Comparison of ENCODE assay signal across 9 mouse cellular contexts in genomic region chr3:41182900-41183595, GRCm38 (mm10).
DNase-seq lines count a peak whose midpoint lies in the region; ATAC-seq and TF ChIP-seq lines count a peak whose summit lies in the region.
"Had no signal": no experiment of that assay in that cellular context is flagged by ENCODE, and none has a peak within 500 bp of the region (broad histone marks: within the 10 kb centered on the region; RNA-seq: fewer than 3 reads in every experiment).

No protein-coding gene starts in this region.

- no peaks in the 10 kb centered on the region for H3K27me3 ChIP-seq in lung, embryonic 14.5 days (ENCODE audit: insufficient read depth, low read length)
- no peaks in the 10 kb centered on the region for H3K27me3 ChIP-seq in forebrain, embryonic 15.5 days
- no peaks in the 10 kb centered on the region for H3K27me3 ChIP-seq in neural tube, embryonic 11.5 days (ENCODE audit: control insufficient read depth, insufficient read depth, low read length)

- intact Hi-C loops in gastrocnemius, postnatal 36 days (cut with DNase I): loop anchor here (5.0 to 10.0 kb wide), 2 partner anchors 382 to 409 kb away; no protein-coding TSS in a partner anchor

- peak; percentile 5 for DNase-seq in gastrocnemius, adult 18-20 months (ENCODE audit: low spot score)
- no peak for DNase-seq in gastrocnemius, postnatal 36 days
- no peak for DNase-seq in lung, embryonic 14.5 days
- DNase-seq in lung, postnatal 14 days: no peak
- no peak for DNase-seq in neural tube, embryonic 11.5 days (ENCODE audit: low spot score)
- DNase-seq in thymus, postnatal 14 days: no peak
- no peak for DNase-seq in layer of hippocampus, postnatal 36 days

- no peak for TF ChIP-seq CTCF in lung, embryonic 14.5 days (IDR thresholded peaks at IDR 0.05; ENCODE audit: low read depth)

- ATAC-seq in lung, embryonic 14.5 days (ENCODE audit: insufficient read depth): 0 out of 2 replicates have a peak, but pooled peaks have one; percentile 5
- ATAC-seq in forebrain, embryonic 15.5 days (replicated peaks): peak; percentile 15
- ATAC-seq in neural tube, embryonic 11.5 days (ENCODE audit: insufficient read depth, low FRiP score, low TSS enrichment): peak; percentile 21; the same call in 1 of the 2 replicates

- H3K4me2 ChIP-seq in lung, embryonic 14.5 days: no peak overlapping the region
- H3K4me2 ChIP-seq in forebrain, embryonic 15.5 days (replicated peaks): no peak overlapping the region
- H3K4me2 ChIP-seq in neural tube, embryonic 11.5 days (ENCODE audit: low read depth): no peak overlapping the region

- H3K9ac ChIP-seq in lung, embryonic 14.5 days: no peak overlapping the region
- H3K9ac ChIP-seq in forebrain, embryonic 15.5 days (replicated peaks): no peak overlapping the region
- no peak overlapping the region for H3K9ac ChIP-seq in neural tube, embryonic 11.5 days (ENCODE audit: low read length)

- H3K4me3 ChIP-seq in lung, embryonic 14.5 days (ENCODE audit: low read depth, low read length): no peak overlapping the region
- H3K4me3 ChIP-seq in forebrain, embryonic 15.5 days: no peak overlapping the region
- no peak overlapping the region for H3K4me3 ChIP-seq in neural tube, embryonic 11.5 days (ENCODE audit: low read depth, low read length)
- H3K4me3 ChIP-seq: megakaryocyte, embryonic 14.5 days had no signal

- no peak overlapping the region for H3K27ac ChIP-seq in lung, embryonic 14.5 days (ENCODE audit: low read depth)
- H3K27ac ChIP-seq in forebrain, embryonic 15.5 days (replicated peaks): no peak overlapping the region
- H3K27ac ChIP-seq in neural tube, embryonic 11.5 days (ENCODE audit: low read depth, low read length): no peak overlapping the region

- H3K9me3 ChIP-seq in lung, embryonic 14.5 days (ENCODE audit: low read depth, low read length): no peaks in the 10 kb centered on the region
- no peaks in the 10 kb centered on the region for H3K9me3 ChIP-seq in forebrain, embryonic 15.5 days
- no peaks in the 10 kb centered on the region for H3K9me3 ChIP-seq in neural tube, embryonic 11.5 days (ENCODE audit: control insufficient read depth, low read length)
- H3K9me3 ChIP-seq: megakaryocyte, embryonic 14.5 days had no signal

- H3K36me3 ChIP-seq in lung, embryonic 14.5 days (ENCODE audit: insufficient read depth): no peaks in the 10 kb centered on the region
- no peaks in the 10 kb centered on the region for H3K36me3 ChIP-seq in forebrain, embryonic 15.5 days
- H3K36me3 ChIP-seq in neural tube, embryonic 11.5 days (ENCODE audit: control insufficient read depth, insufficient read depth, low read length): no peaks in the 10 kb centered on the region

- 51% methylated on average over 10 of the region's 10 CpGs for WGBS in lung, embryonic 14.5 days
- 72% methylated on average over 10 of the region's 10 CpGs for WGBS in forebrain, embryonic 15.5 days
- 63% methylated on average over 10 of the region's 10 CpGs for WGBS in neural tube, embryonic 11.5 days

- no peaks in the 10 kb centered on the region for H3K4me1 ChIP-seq in lung, embryonic 14.5 days (ENCODE audit: insufficient read depth)
- peaks cover 10% of the 10 kb centered on the region for H3K4me1 ChIP-seq in forebrain, embryonic 15.5 days
- no peaks in the 10 kb centered on the region for H3K4me1 ChIP-seq in neural tube, embryonic 11.5 days (ENCODE audit: control insufficient read depth, insufficient read depth, low read length)
- H3K4me1 ChIP-seq: megakaryocyte, embryonic 14.5 days had no signal
